Mouse (Mus musculus) erythroblast, embryonic 14.5 days (primary cell): ENCODE data around the gene Camk2b.

ENCODE experiments used
- GATA1 ChIP-seq: IDR thresholded peaks from 2 replicates; pipeline ENCODE4 v1.6.1; 2012; ENCODE audit warnings: low read length, inconsistent platforms, mixed read lengths
- TAL1 ChIP-seq: IDR thresholded peaks from 3 replicates; pipeline ENCODE4 v1.6.1; 2012; ENCODE audit warnings: low read length, inconsistent platforms, mixed read lengths

DNA sequence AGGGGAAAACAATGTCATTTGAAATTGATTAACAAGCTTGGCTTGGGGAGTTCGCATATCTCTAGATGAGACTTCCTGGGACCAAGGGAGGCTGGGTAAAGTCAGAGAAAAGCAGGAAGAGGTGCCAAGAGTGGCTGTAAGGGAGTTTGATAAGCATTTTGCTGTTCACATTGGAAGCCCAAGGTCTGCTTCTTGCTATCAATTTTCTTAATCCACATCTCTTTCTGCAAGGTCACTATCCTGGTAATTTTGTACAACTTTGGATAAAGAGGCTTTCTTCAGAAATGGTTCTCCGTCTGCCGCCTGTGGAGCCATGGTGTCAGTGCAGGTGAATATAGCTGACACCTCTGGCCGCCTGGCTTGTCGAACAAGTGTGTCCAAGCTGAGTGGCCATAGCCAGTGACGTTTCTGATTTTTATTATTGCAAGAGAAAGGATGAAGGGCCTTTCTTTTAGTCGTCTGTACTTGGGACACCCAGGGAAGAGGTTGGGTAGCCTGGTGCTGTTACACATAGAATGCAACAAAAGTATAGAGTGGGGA, 111.1 kb downstream of the Camk2b start:
- no peak for TF ChIP-seq GATA1
- no peak for TF ChIP-seq TAL1
